Mouse (Mus musculus): Measurements from ENCODE around the gene Lmna. TPM values are rescaled to one million over a fixed set of nuclear protein-coding genes. Genes with fewer than 3 reads are reported as not detected.

The Lmna gene
- total RNA-seq, 2 experiments from 2014 or later, result 125 to 161 TPM

DNA sequence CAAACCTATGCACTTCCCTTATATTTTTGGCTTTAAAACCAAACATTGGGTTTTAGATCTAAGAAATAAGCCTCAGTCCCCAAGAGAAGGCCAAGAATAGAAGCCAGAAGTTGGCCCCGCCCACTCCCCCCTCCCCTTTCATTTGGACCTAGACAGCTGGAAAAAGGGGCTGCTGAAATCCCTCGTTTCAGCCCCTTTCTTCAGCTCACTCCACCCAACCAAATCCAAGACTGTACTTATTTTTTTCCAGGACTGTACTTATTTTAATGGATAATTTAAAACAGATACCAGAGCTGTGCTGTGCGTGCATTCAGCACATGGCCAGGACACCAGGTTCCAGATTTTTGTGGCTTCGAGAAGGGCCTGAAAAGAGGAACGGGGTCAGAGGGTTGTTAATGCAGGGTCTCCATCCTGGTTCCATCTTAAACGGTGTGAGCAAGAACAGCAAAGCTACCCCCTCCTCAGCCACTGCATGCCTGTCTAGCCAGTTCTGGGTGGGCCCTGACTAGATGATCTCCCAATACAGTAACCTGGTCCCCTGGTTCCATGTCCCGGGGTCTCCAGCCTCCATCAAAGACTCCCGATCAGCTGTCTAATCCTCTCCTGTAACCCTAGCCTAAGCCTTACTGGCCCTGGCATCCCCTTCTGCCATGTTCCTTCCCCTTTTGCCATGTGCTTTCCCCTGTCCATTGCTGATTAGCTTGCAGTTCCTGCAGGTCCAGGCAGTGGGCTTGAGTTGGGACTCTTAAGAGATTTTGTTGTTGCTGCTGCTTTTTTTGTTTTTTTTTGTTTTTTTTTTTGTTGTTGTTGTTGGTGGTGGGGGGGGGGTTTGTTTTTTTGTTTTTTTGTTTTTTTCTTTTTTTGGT lies 5.6 kb downstream of the Lmna start:
- intact Hi-C loops (cut with DNase I; ENCODE audit: low total_unique reads), result no loop called here
- DNase-seq, result no peak

- intact Hi-C loops (cut with DNase I; ENCODE audit: low total_unique reads), result no loop called here
- peak; percentile 63 for DNase-seq
These were observed 6.3 kb downstream of the Lmna start for GRCm38 (mm10) chr3:88503505-88503863.

- intact Hi-C loops (cut with DNase I; ENCODE audit: low total_unique reads), result no loop called here
- DNase-seq, result peak; percentile 93
These were observed 6.9 kb downstream of the Lmna start for GRCm38 (mm10) chr3:88502641-88503504.

- no peak for DNase-seq
- intact Hi-C loops (cut with DNase I; ENCODE audit: low total_unique reads), result no loop called here
These were observed 7.7 kb downstream of the Lmna start for GRCm38 (mm10) chr3:88502031-88502571.

DNA sequence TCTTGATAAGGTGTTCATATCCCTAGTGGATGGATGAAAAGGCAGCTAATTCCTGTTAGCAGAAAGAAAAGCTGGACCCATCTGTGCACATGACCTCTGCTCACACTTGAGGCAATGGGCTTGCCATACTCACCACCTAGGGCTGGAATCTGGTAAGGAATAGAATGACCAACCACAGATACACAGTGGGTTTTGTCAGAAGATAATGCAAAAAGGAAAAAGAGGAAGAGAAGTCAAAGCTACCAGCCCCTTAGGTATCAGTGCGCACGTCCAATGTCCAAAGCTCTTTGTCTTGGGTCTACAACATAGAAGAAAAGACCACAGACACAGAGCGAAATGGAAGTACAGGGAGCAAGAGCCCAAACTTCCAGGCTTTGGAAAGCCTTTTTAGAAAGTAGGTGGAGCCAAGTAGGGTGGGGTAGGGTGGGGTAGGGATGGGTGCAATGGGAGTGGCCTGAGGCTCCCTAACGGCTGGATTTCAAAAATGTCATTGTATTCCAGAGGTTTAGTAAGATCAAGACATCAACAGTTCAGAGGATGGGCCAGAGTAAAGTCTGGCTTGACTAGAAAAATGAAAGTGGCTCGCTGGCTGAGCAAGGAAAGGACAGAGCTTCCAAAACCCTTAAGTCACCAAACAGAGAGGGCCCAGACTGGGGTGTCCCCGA lies 8.3 kb downstream of the Lmna start:
- intact Hi-C loops (cut with DNase I; ENCODE audit: low total_unique reads), result no loop called here
- no peak for DNase-seq

- intact Hi-C loops (cut with DNase I; ENCODE audit: low total_unique reads), result no loop called here
- DNase-seq, result no peak
These were observed 8.9 kb downstream of the Lmna start for GRCm38 (mm10) chr3:88500655-88501365.

DNA sequence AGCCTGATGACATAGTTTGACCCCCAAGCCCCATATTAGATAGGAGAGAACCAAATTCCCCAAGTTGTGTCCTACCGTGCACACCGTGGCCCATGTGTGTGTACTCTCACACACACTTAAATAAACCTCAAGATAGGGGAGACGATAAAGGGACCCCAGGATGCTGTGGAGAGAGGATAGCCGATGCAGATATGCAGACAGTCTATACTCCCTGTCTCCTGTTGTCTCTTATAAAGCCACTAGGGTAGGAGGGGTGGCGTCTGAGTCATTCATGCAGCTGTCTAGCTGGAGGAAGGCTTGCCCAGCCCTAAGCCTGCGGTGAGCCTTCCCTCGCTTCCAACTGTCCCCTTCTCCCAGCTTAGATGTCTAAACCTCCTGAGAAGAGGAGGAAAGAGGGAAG lies 9.7 kb downstream of the Lmna start:
- intact Hi-C loops (cut with DNase I; ENCODE audit: low total_unique reads), result no loop called here

DNA sequence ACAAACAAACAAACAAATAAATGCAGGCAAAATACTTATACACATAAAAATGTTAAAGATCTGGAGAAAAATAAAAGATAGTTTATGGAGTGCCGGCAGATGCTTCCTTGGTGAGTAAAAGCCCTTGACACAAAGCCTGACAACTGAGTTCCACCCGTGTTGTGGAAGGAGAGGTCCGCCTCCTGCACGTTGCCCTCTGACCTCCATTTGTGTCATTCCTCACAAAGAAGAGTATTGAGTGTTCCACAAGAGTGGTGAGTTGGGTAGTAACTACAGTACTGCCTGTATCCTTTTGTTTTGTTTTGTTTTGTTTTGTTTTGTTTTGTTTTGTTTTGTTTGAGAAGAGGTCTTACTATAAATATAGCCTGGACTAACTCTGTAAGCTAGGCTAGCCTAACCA lies 10.2 kb downstream of the Lmna start:
- DNase-seq, result no peak
- intact Hi-C loops (cut with DNase I; ENCODE audit: low total_unique reads), result no loop called here

More for the DNA sequence above, 9.7 kb downstream of the Lmna start:
- no peak for DNase-seq

- intact Hi-C loops (cut with DNase I; ENCODE audit: low total_unique reads), result no loop called here
- DNase-seq, result no peak
These were observed 13.9 kb downstream of the Lmna start for GRCm38 (mm10) chr3:88495741-88496415.

DNA sequence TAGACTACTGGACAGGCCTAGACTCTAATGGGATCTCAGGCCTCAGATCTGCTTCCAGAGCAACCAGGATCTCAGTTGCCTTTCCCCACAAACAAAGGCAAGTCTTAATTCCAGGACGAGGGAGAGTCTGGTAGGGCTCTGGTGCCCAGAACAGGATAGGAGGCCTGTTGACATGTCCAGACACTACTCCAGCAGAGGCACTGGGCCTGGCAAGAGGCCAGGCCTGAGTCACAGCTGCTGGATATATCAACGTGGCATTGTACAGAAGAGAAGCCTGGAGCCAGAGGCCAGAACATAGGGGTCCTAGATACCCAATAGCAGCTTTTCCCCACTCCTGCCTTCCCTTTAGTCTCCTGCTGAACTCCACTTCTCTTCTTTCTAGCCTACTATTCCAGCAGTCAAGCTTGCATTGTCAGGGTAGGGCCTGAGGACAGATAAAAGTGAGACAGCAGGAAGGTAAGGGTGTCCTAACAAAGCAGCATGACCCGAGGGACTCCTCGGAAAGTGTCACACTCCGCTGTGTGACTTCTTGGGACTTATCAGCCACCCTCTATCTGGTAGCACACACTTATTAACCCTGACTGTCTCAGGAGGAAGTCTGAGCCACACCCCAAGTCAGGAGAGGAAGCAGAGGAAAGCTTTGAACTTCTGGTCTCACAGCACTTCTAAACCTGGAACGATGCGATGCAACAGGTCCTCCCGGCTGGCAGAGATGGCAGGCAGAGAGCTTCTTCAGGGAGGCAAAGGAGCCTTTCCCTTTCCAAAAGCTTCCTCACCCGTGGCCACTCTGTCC lies 14.7 kb downstream of the Lmna start:
- intact Hi-C loops (cut with DNase I; ENCODE audit: low total_unique reads), result no loop called here

GRCm38 (mm10) chr3:88493706-88494582 lies 15.8 kb downstream of the Lmna start:
- DNase-seq, result no peak
- intact Hi-C loops (cut with DNase I; ENCODE audit: low total_unique reads), result no loop called here

More for the DNA sequence above, 14.7 kb downstream of the Lmna start:
- peak; percentile 71 for DNase-seq

- DNase-seq, result no peak
- intact Hi-C loops (cut with DNase I; ENCODE audit: low total_unique reads), result loop anchor here (2.0 kb wide), 1 partner anchor 33 kb away; no protein-coding TSS in a partner anchor
These were observed 22.4 kb downstream of the Lmna start for GRCm38 (mm10) chr3:88487396-88487795.

DNA sequence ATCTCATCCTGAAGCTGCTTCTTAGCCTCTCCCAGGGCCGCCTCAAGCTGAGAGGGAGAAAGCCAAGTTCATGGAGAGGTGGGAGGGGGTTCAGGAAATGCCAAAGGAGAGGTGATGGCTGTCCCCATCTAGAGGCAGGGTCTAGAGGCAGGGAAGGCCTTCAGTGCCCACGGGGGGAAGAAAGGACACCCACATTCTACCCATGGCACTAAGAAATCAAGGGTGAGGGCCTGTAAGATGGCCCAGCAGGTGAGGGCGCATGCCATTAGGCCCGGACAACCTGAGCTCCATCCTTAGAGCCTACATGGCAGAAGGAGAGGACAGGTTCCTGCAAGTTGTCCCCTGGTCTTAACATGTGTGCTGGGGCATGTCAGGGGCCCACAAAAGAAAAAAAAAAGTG lies 22.9 kb downstream of the Lmna start:
- intact Hi-C loops (cut with DNase I; ENCODE audit: low total_unique reads), result loop anchor here (2.0 kb wide), 1 partner anchor 34 kb away; no protein-coding TSS in a partner anchor
- DNase-seq, result no peak

DNA sequence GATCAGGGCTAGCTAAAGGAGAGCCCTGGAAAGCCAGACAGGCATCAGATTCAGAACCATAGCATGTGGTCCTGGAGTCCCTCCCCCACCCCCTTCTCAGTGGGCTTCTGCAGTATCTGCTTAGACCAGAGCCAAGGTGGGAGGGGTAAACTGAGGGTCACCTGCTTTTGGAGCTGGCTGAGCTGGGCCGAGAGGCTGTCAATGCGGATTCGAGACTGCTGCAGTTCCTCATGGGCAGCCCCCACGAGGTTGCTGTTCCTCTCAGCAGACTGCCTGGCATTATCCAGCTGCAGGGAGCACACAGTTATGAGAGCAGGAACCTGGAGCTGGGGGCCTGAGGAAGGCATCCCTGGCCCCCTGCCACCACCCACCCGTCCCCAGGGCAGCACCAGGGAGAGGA lies 23.7 kb downstream of the Lmna start:
- intact Hi-C loops (cut with DNase I; ENCODE audit: low total_unique reads), result loop anchor here (2.0 kb wide), 1 partner anchor 35 kb away; no protein-coding TSS in a partner anchor
- no peak for DNase-seq

- no peak for DNase-seq
- intact Hi-C loops (cut with DNase I; ENCODE audit: low total_unique reads), result no loop called here
These were observed 25.0 kb downstream of the Lmna start for GRCm38 (mm10) chr3:88484597-88485316.

- peak; percentile 77 for DNase-seq
- intact Hi-C loops (cut with DNase I; ENCODE audit: low total_unique reads), result no loop called here
These were observed 26.1 kb downstream of the Lmna start for GRCm38 (mm10) chr3:88483621-88484020.

All from gastrocnemius, postnatal 14 days (tissue).